Mouse (Mus musculus) midbrain, embryonic 11.5 days (tissue): Measurements from ENCODE around the gene Egr2. TPM values are rescaled to one million over a fixed set of nuclear protein-coding genes. Genes with fewer than 3 reads are reported as not detected.

Source experiments
- ATAC-seq: fragments of 200-750 bp; cut with Nextera tagmentation; 2 replicates; pipeline ENCODE4 v1.8.0; 2017; ENCODE audit warnings: moderate TSS enrichment, moderate library complexity; ENCODE audit not compliant: low FRiP score
- DNase-seq: peaks from one replicate; pipeline ENCODE4 v3.0.0; 2015; ENCODE audit warnings: low spot score; ENCODE audit errors: missing footprints
- H3K27ac ChIP-seq: fragments of 300-500 bp; sonication (generic); 2 replicates; pipeline ENCODE4 v1.5.1; 2014; ENCODE audit warnings: low read depth, low read length
- H3K27me3 ChIP-seq: fragments of 300-500 bp; sonication (generic); 2 replicates; pipeline ENCODE4 v1.6.1; 2014; ENCODE audit warnings: mild to moderate bottlenecking, low read length, moderate library complexity, mixed read lengths; ENCODE audit not compliant: control insufficient read depth, insufficient read depth
- H3K36me3 ChIP-seq: fragments of 300-500 bp; sonication (generic); 2 replicates; pipeline ENCODE4 v1.6.1; 2014; ENCODE audit warnings: mild to moderate bottlenecking, low read length, moderate library complexity, mixed read lengths; ENCODE audit not compliant: control insufficient read depth, insufficient read depth
- H3K4me1 ChIP-seq: fragments of 300-500 bp; sonication (generic); 2 replicates; pipeline ENCODE4 v1.6.1; 2014; ENCODE audit warnings: low read length; ENCODE audit not compliant: control insufficient read depth, insufficient read depth
- H3K4me2 ChIP-seq: fragments of 300-500 bp; sonication (generic); 2 replicates; pipeline ENCODE4 v1.6.1; 2014; ENCODE audit warnings: mild to moderate bottlenecking, moderate library complexity
- H3K4me3 ChIP-seq: fragments of 300-500 bp; sonication (generic); 2 replicates; pipeline ENCODE4 v1.5.1; 2014; ENCODE audit warnings: low read depth, low read length
- H3K9ac ChIP-seq: fragments of 300-500 bp; sonication (generic); 2 replicates; pipeline ENCODE4 v1.6.1; 2014; ENCODE audit warnings: low read length
- H3K9me3 ChIP-seq: fragments of 300-500 bp; sonication (generic); 2 replicates; pipeline ENCODE4 v1.6.1; 2016; ENCODE audit warnings: low read length; ENCODE audit not compliant: control insufficient read depth
- WGBS: fragments of 180-500 bp; shearing (Covaris S2); extraction: QIAGEN DNeasy Blood & Tissue Kit; methylation state at CpG from one replicate; pipeline ENCODE4 v1.1.7; 2014; 5-methylcytosine and 5-hydroxymethylcytosine counted together
- polyA plus RNA-seq: library from polyadenylated mRNA; unstranded; fragments of >200 nt; fragmentation: Nextera tagmentation; extraction: Ambion mirVana; gene quantifications from 2 replicates; pipeline ENCODE4 v1.2.1, GENCODE M21; 2014

Gene Egr2
- polyA plus RNA-seq, 1 experiment from 2014 or later: not detected

GRCm38 (mm10) chr10:67579830-67580229, 44.6 kb downstream of the Egr2 start:
- no peaks in the 10 kb centered on the region for H3K4me1 ChIP-seq
- no peaks in the 10 kb centered on the region for H3K9me3 ChIP-seq
- no peak for ATAC-seq
- H3K36me3 ChIP-seq: no peaks in the 10 kb centered on the region
- H3K9ac ChIP-seq: no peak overlapping the region
- no peak overlapping the region for H3K4me3 ChIP-seq
- no peaks in the 10 kb centered on the region for H3K27me3 ChIP-seq
- H3K4me2 ChIP-seq: no peak overlapping the region
- peak; percentile 56 for DNase-seq
- H3K27ac ChIP-seq: no peak overlapping the region
- 89% methylated on average over 4 of the region's 4 CpGs for WGBS

GRCm38 (mm10) chr10:67581698-67582285, 46.5 kb downstream of the Egr2 start:
- Histone ChIP-seq H3K27me3 (no peaks in the 10 kb centered on the region), H3K36me3 (no peaks in the 10 kb centered on the region), H3K4me3 (no peak overlapping the region), H3K9ac (no peak overlapping the region), H3K9me3 (no peaks in the 10 kb centered on the region), H3K4me1 (no peaks in the 10 kb centered on the region), H3K4me2 (no peak overlapping the region), H3K27ac (no peak overlapping the region)
- 86% methylated on average over 12 of the region's 12 CpGs for WGBS
- peak; percentile 76 for DNase-seq
- no peak for ATAC-seq

- no peak overlapping the region for H3K27ac ChIP-seq
- WGBS: 89% methylated on average over 18 of the region's 18 CpGs
- ATAC-seq: no peak
Observed at GRCm38 (mm10) chr10:67585873-67586610, 50.8 kb downstream of the Egr2 start.

More at GRCm38 (mm10) chr10:67585873-67586610, 50.8 kb downstream of the Egr2 start:
- H3K4me3 ChIP-seq: no peak overlapping the region
- no peak for DNase-seq
- no peaks in the 10 kb centered on the region for H3K36me3 ChIP-seq
- H3K9me3 ChIP-seq: no peaks in the 10 kb centered on the region
- no peak overlapping the region for H3K4me2 ChIP-seq
- H3K27me3 ChIP-seq: no peaks in the 10 kb centered on the region
- no peak overlapping the region for H3K9ac ChIP-seq
- H3K4me1 ChIP-seq: no peaks in the 10 kb centered on the region

Other genes with a start within 250 kb of the Egr2 start
- gene Ado, start 13.5 kb downstream of the Egr2 start, polyA plus RNA-seq: 85.2 and 89.7 TPM in 2 replicates